Mouse (Mus musculus) midbrain, embryonic 11.5 days (tissue): Measurements from ENCODE around the gene Sv2c. TPM values are rescaled to one million over a fixed set of nuclear protein-coding genes. Genes with fewer than 3 reads are reported as not detected.
"Not testable (repeated sequence)": the region's sequence is repeated elsewhere in the genome, so short reads cannot be mapped to it uniquely, and the experiment has no call there.

Experiments
- ATAC-seq: fragments of 200-750 bp; cut with Nextera tagmentation; 2 replicates; pipeline ENCODE4 v1.8.0; 2017; ENCODE audit warnings: moderate TSS enrichment, moderate library complexity; ENCODE audit not compliant: low FRiP score
- DNase-seq: peaks from one replicate; pipeline ENCODE4 v3.0.0; 2015; ENCODE audit warnings: low spot score; ENCODE audit errors: missing footprints
- H3K27ac ChIP-seq: fragments of 300-500 bp; sonication (generic); 2 replicates; pipeline ENCODE4 v1.5.1; 2014; ENCODE audit warnings: low read depth, low read length
- H3K27me3 ChIP-seq: fragments of 300-500 bp; sonication (generic); 2 replicates; pipeline ENCODE4 v1.6.1; 2014; ENCODE audit warnings: mild to moderate bottlenecking, low read length, moderate library complexity, mixed read lengths; ENCODE audit not compliant: control insufficient read depth, insufficient read depth
- H3K36me3 ChIP-seq: fragments of 300-500 bp; sonication (generic); 2 replicates; pipeline ENCODE4 v1.6.1; 2014; ENCODE audit warnings: mild to moderate bottlenecking, low read length, moderate library complexity, mixed read lengths; ENCODE audit not compliant: control insufficient read depth, insufficient read depth
- H3K4me1 ChIP-seq: fragments of 300-500 bp; sonication (generic); 2 replicates; pipeline ENCODE4 v1.6.1; 2014; ENCODE audit warnings: low read length; ENCODE audit not compliant: control insufficient read depth, insufficient read depth
- H3K4me2 ChIP-seq: fragments of 300-500 bp; sonication (generic); 2 replicates; pipeline ENCODE4 v1.6.1; 2014; ENCODE audit warnings: mild to moderate bottlenecking, moderate library complexity
- H3K4me3 ChIP-seq: fragments of 300-500 bp; sonication (generic); 2 replicates; pipeline ENCODE4 v1.5.1; 2014; ENCODE audit warnings: low read depth, low read length
- H3K9ac ChIP-seq: fragments of 300-500 bp; sonication (generic); 2 replicates; pipeline ENCODE4 v1.6.1; 2014; ENCODE audit warnings: low read length
- H3K9me3 ChIP-seq: fragments of 300-500 bp; sonication (generic); 2 replicates; pipeline ENCODE4 v1.6.1; 2016; ENCODE audit warnings: low read length; ENCODE audit not compliant: control insufficient read depth
- WGBS: fragments of 180-500 bp; shearing (Covaris S2); extraction: QIAGEN DNeasy Blood & Tissue Kit; methylation state at CpG from one replicate; pipeline ENCODE4 v1.1.7; 2014; 5-methylcytosine and 5-hydroxymethylcytosine counted together
- polyA plus RNA-seq: library from polyadenylated mRNA; unstranded; fragments of >200 nt; fragmentation: Nextera tagmentation; extraction: Ambion mirVana; gene quantifications from 2 replicates; pipeline ENCODE4 v1.2.1, GENCODE M21; 2014

Sv2c gene
- polyA plus RNA-seq, 1 experiment from 2014 or later: 1.1 TPM

GRCm38 (mm10) chr13:95997294-95997693 is 135.1 kb downstream of the Sv2c start:
- Histone ChIP-seq H3K27ac (no peak overlapping the region), H3K36me3 (no peaks in the 10 kb centered on the region), H3K4me3 (no peak overlapping the region), H3K27me3 (no peaks in the 10 kb centered on the region), H3K4me1 (no peaks in the 10 kb centered on the region), H3K9me3 (no peaks in the 10 kb centered on the region), H3K9ac (no peak overlapping the region), H3K4me2 (no peak overlapping the region)
- 51% methylated on average over 2 of the region's 2 CpGs for WGBS
- DNase-seq (no peak), ATAC-seq (no peak)

DNA sequence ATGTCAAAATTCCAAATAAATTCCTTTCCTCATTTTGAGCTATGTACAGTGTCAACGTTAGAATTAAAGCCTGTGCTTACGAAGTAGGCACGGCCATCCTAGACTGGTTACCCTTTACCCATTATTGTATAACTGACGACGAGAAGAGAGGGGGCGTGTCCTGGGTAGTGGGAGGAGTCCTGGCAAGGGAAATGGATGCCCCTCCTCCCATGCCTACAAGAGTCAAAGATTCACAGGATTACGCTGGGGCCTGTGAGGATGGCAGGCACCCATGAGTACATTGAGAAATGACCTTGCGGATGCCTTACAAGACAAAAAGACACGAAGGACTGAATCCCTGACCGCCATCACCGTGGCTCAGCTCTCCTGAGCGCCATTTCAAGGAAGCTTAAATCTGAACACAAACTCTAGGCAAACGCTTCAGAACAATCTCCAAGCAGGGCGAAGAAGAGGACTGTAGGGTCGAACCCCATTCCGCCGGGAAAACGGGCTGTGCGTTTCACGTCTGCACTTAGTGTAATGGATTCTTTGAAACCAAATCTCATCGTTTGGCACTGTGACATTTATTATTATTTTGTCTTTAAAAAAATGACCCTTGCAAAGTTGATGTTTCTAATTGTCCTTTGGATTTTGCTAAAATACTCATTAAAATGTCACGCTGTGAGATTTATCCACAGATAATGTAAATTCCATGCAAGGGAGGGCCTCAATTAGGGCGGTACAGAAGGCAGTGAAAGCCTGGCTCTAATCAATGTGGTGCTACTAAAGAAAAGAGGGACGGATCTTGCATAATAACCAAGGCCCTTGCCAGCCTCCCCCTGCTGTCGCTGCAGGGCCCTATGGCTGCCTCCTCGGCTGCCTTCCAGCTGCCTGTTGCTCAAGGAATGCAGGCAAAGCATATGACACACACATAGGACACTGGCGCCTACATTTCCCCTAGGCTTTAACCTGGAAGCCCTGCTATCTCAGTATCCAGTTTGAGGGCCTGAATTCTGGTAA is 137.4 kb downstream of the Sv2c start:
- Histone ChIP-seq H3K4me1 (no peaks in the 10 kb centered on the region), H3K4me2 (no peak overlapping the region), H3K27ac (no peak overlapping the region), H3K36me3 (no peaks in the 10 kb centered on the region), H3K27me3 (no peaks in the 10 kb centered on the region), H3K9ac (no peak overlapping the region), H3K9me3 (no peaks in the 10 kb centered on the region), H3K4me3 (no peak overlapping the region)
- ATAC-seq: peak; percentile 40; the same call in 1 of the 2 replicates
- no peak for DNase-seq
- WGBS: 70% methylated on average over 27 of the region's 27 CpGs

- no peaks in the 10 kb centered on the region for H3K9me3 ChIP-seq
- DNase-seq: no peak
- H3K4me2 ChIP-seq: no peak overlapping the region
- no peaks in the 10 kb centered on the region for H3K4me1 ChIP-seq
- H3K27ac ChIP-seq: no peak overlapping the region
- ATAC-seq: no peak
- H3K36me3 ChIP-seq: no peaks in the 10 kb centered on the region
- H3K9ac ChIP-seq: no peak overlapping the region
- no peak overlapping the region for H3K4me3 ChIP-seq
- WGBS: 88% methylated on average over 9 of the region's 9 CpGs
- no peaks in the 10 kb centered on the region for H3K27me3 ChIP-seq
Observed at GRCm38 (mm10) chr13:95988181-95988580, 144.2 kb downstream of the Sv2c start.

- no peaks in the 10 kb centered on the region for H3K36me3 ChIP-seq
- no peak overlapping the region for H3K4me3 ChIP-seq
- no peak overlapping the region for H3K9ac ChIP-seq
- no peak for ATAC-seq
- no peaks in the 10 kb centered on the region for H3K9me3 ChIP-seq
- WGBS: 85% methylated on average over 5 of the region's 5 CpGs
- H3K4me1 ChIP-seq: no peaks in the 10 kb centered on the region
- no peaks in the 10 kb centered on the region for H3K27me3 ChIP-seq
- no peak for DNase-seq
- no peak overlapping the region for H3K4me2 ChIP-seq
- H3K27ac ChIP-seq: no peak overlapping the region
Observed at GRCm38 (mm10) chr13:95987147-95987546, 145.2 kb downstream of the Sv2c start.

- H3K9me3 ChIP-seq: no peaks in the 10 kb centered on the region
- no peaks in the 10 kb centered on the region for H3K27me3 ChIP-seq
- H3K4me2 ChIP-seq: no peak overlapping the region
- H3K4me3 ChIP-seq: no peak overlapping the region
- ATAC-seq (no peak), DNase-seq (no peak)
- H3K27ac ChIP-seq: no peak overlapping the region
- no peak overlapping the region for H3K9ac ChIP-seq
- no peaks in the 10 kb centered on the region for H3K4me1 ChIP-seq
- 72% methylated on average over 13 of the region's 13 CpGs for WGBS
- H3K36me3 ChIP-seq: no peaks in the 10 kb centered on the region
Observed at GRCm38 (mm10) chr13:95986375-95986774, 146.0 kb downstream of the Sv2c start.

GRCm38 (mm10) chr13:95975225-95975624 is 157.2 kb downstream of the Sv2c start:
- no peak overlapping the region for H3K9ac ChIP-seq
- no peak overlapping the region for H3K4me3 ChIP-seq
- ATAC-seq: no peak
- no peaks in the 10 kb centered on the region for H3K9me3 ChIP-seq
- no peaks in the 10 kb centered on the region for H3K4me1 ChIP-seq
- no peaks in the 10 kb centered on the region for H3K36me3 ChIP-seq
- DNase-seq: no peak
- H3K27me3 ChIP-seq: no peaks in the 10 kb centered on the region
- H3K27ac ChIP-seq: no peak overlapping the region
- no peak overlapping the region for H3K4me2 ChIP-seq
- WGBS: 86% methylated on average over 10 of the region's 10 CpGs

DNA sequence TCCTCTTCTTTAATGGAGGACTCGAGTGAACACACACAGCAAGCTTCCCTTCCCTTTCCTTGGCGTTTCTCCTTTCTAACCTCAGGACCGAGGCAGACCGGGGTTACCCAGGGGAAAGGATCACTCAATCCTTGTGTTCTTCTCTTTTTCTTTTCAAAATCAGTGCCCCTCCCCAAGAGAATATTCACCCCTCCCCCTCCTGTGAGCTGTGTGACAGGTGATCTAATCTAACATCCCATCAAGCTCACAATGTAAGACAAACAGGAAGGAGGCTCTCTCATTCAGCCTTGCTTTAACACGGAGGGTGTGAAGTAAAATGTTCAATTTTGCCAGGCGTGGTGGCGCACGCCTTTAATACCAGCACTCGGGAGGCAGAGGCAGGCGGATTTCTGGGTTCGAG is 158.3 kb downstream of the Sv2c start:
- ATAC-seq: no peak

DNA sequence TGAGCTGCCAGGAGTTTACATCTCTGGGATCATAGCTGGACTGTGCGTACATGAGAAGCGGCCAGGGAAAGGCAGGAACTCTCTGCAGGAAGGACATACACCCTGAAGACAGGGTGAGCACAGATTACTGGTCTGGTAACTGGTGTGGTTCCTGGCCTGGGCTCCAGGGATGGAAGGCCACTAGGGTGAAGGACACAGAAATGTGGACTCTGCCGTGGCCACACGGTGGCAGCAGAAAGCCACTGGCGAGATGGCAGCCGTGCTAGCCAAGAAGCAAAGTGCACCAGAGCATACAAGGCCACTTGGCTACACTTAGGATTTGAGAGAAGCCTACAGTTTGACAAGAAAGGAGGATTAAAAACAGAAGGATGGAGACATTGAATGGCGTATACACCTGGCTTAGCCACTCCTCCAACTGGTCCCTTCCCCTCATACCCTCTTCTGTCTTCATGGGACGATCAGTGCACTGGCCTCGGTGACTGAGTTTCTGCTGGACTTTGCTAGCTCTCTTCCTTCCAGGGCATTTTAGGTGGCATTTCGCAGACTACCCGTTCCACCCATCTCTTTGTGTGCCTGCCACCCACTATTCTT is 158.9 kb downstream of the Sv2c start:
- DNase-seq (peak; percentile 96), ATAC-seq (peak; percentile 78)
- Histone ChIP-seq H3K27ac (no peak overlapping the region), H3K4me1 (no peaks in the 10 kb centered on the region), H3K4me3 (no peak overlapping the region), H3K4me2 (no peak overlapping the region), H3K27me3 (no peaks in the 10 kb centered on the region), H3K9me3 (no peaks in the 10 kb centered on the region), H3K9ac (no peak overlapping the region; the same call in 1 of the 2 replicates), H3K36me3 (no peaks in the 10 kb centered on the region)
- WGBS: 56% methylated on average over 11 of the region's 11 CpGs

More for the DNA sequence above, 158.3 kb downstream of the Sv2c start:
- H3K27me3 ChIP-seq: no peaks in the 10 kb centered on the region
- no peak overlapping the region for H3K9ac ChIP-seq
- H3K4me3 ChIP-seq: no peak overlapping the region
- no peak overlapping the region for H3K27ac ChIP-seq
- no peaks in the 10 kb centered on the region for H3K36me3 ChIP-seq
- no peak overlapping the region for H3K4me2 ChIP-seq
- no peaks in the 10 kb centered on the region for H3K4me1 ChIP-seq
- WGBS: 91% methylated on average over 11 of the region's 11 CpGs
- no peak for DNase-seq
- no peaks in the 10 kb centered on the region for H3K9me3 ChIP-seq

DNA sequence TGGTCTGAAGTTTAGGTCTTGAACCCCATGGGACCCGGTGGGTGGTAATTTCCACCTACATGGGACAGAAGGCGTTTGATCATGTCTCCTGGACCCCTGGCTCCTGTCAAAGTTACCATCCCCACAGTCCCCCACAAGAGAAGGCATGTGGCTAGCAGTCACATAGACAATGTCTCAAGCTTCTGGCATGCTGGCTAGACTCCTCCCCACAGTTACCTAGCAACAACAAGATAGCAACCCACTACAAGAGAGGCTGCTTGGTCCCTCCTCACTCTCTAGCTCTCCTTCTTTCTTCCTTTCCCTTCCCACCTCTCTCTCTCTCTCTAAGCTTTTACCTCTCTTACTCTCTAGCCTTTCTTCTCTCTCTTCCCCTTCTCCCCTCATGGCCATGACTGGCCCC is 164.3 kb downstream of the Sv2c start:
- not testable (repeated sequence) for H3K36me3 ChIP-seq, DNase-seq, H3K27ac ChIP-seq, H3K4me3 ChIP-seq, H3K9ac ChIP-seq, H3K9me3 ChIP-seq, H3K4me2 ChIP-seq, H3K27me3 ChIP-seq, H3K4me1 ChIP-seq
- 0 out of 2 replicates have a peak, but pooled peaks have one; percentile 31 for ATAC-seq
- 66% methylated on average over 2 of the region's 2 CpGs for WGBS
